Mouse (Mus musculus) right cerebral cortex, adult 18-20 months (tissue): Measurements from ENCODE around the gene Med4.
"Not testable (repeated sequence)": the region's sequence is repeated elsewhere in the genome, so short reads cannot be mapped to it uniquely, and the experiment has no call there.

ENCODE experiments used
- DNase-seq: peaks from one replicate; pipeline ENCODE4 v3.0.0; 2022; ENCODE audit warnings: mixed read lengths

The Med4 gene

GRCm38 (mm10) chr14:73502591-73503184 is 7.1 kb upstream of the Med4 start:
- DNase-seq: no peak

- DNase-seq: no peak
Measured at GRCm38 (mm10) chr14:73503237-73503933, 6.4 kb upstream of the Med4 start.

GRCm38 (mm10) chr14:73506283-73506682 is 3.5 kb upstream of the Med4 start:
- no peak for DNase-seq

- DNase-seq: no peak
Measured at GRCm38 (mm10) chr14:73507200-73507599, 2.6 kb upstream of the Med4 start.

- no peak for DNase-seq
Measured at GRCm38 (mm10) chr14:73507702-73508376, 2.0 kb upstream of the Med4 start.

- no peak for DNase-seq
Measured at GRCm38 (mm10) chr14:73508630-73509395, 1.0 kb upstream of the Med4 start.

GRCm38 (mm10) chr14:73524136-73524535 is 14.3 kb downstream of the Med4 start:
- no peak for DNase-seq

GRCm38 (mm10) chr14:73524766-73525448 is 15.1 kb downstream of the Med4 start, which contains the start of gene Sucla2:
Gene Sucla2, plus strand, starts transcription at chr14:73525319.
- DNase-seq: peak; percentile 95

- DNase-seq: not testable (repeated sequence)
Measured at GRCm38 (mm10) chr14:73528661-73529060, 18.8 kb downstream of the Med4 start.

GRCm38 (mm10) chr14:73533755-73534465 is 24.1 kb downstream of the Med4 start:
- no peak for DNase-seq

- no peak for DNase-seq
Measured at GRCm38 (mm10) chr14:73535641-73536040, 25.8 kb downstream of the Med4 start.

- DNase-seq: no peak
Measured at GRCm38 (mm10) chr14:73543781-73544180, 34.0 kb downstream of the Med4 start.

GRCm38 (mm10) chr14:73547034-73547433 is 37.2 kb downstream of the Med4 start:
- DNase-seq: no peak

- DNase-seq: no peak
Measured at GRCm38 (mm10) chr14:73548051-73548450, 38.2 kb downstream of the Med4 start, which contains the start of gene Nudt15. Gene Nudt15, minus strand, starts transcription at chr14:73548242.

GRCm38 (mm10) chr14:73550291-73550690 is 40.5 kb downstream of the Med4 start:
- no peak for DNase-seq

GRCm38 (mm10) chr14:73550732-73551131 is 40.9 kb downstream of the Med4 start:
- DNase-seq: peak; percentile 29

- DNase-seq: no peak
Measured at GRCm38 (mm10) chr14:73551164-73551563, 41.3 kb downstream of the Med4 start.

GRCm38 (mm10) chr14:73552341-73553121 is 42.7 kb downstream of the Med4 start:
- peak; percentile 95 for DNase-seq

- no peak for DNase-seq
Measured at GRCm38 (mm10) chr14:73553122-73553696, 43.4 kb downstream of the Med4 start.
